Mouse (Mus musculus) liver, adult 2 months (tissue): ENCODE measurements around the gene Apom.
A peak's percentile ranks its signal among the peaks of the same experiment; 100 is the strongest.

ENCODE experiments used
- CTCF ChIP-seq: fragments of 200-500 bp; IDR thresholded peaks from 2 replicates; pipeline ENCODE4 v1.5.1; 2011; ENCODE audit warnings: low read depth, low read length, control low read depth
- POLR2A ChIP-seq: fragments of 200-500 bp; IDR thresholded peaks from 2 replicates; pipeline ENCODE4 v1.6.1; 2011; ENCODE audit warnings: low read length, control low read depth; ENCODE audit not compliant: insufficient read depth; ENCODE audit errors: extremely low read depth

DNA sequence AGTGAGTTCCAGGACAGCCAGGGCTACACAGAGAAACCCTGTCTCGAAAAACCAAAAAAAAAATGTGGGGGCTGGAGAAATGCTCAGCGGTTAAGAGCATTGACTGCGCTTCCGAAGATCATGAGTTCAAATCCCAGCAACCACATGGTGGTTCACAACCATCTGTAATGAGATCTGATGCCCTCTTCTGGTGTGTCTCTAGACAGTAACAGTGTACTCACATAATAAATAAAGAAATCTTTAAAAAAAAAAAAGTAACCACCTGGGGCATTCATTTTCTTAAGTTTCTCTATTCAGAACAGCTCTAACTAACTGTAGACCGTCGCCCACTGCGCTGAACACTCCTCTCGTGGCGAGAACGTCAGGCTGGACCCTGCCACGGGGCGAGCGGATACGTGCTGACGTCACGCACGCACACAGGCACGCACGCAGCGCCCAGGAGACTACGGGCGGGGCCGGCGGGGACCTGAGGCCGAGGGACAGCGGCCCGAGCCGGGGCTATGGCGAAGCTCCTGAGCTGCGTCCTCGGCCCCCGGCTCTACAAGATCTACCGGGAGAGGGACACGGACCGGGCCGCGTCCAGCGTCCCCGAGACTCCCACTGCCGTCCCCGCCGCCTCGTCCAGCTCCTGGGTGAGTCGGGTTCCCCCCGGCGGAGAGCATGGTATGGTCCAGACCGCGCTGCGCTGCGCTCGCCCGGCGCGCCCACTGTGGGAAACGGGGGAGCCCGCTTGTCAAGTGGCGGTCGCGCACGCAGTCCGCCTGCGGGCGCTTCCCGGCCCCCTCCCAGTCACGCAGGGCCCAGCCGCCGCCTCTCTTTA lies 42.8 kb downstream of the Apom start, which contains the start of gene Abhd16a:
- TF ChIP-seq POLR2A = peak; percentile 75
- TF ChIP-seq CTCF = peak; percentile 2; the same call in 1 of the 2 replicates
